Mouse (Mus musculus): Measurements from ENCODE around the gene Vac14. TPM values are rescaled to one million over a fixed set of nuclear protein-coding genes. Genes with fewer than 3 reads are reported as not detected.

Gene Vac14
- 10 to 100 TPM; 44.7 to 50.2 TPM for polyA plus RNA-seq (2017; shearing (Covaris generic))

GRCm38 (mm10) chr8:110618391-110619207 lies at the start of gene Vac14:
Gene Vac14, plus strand, starts transcription at chr8:110618585.

GRCm38 (mm10) chr8:110720685-110721598 lies 102.6 kb downstream of the Vac14 start, which contains the start of gene Mtss1l:
Gene Mtss1l, plus strand, starts transcription at chr8:110721476.

Other genes starting within 250 kb of the Vac14 start
- under 1 TPM; 0.27 to 0.55 TPM for gene Mtss1l, start 102.9 kb downstream of the Vac14 start, polyA plus RNA-seq (2017; shearing (Covaris generic))
- 1 to 10 TPM in 1 of 2 experiments, under 1 TPM in 1; 0.12 to 3.5 TPM for gene Il34, start 187.3 kb downstream of the Vac14 start, polyA plus RNA-seq (2017; shearing (Covaris generic))
- 10 to 100 TPM; 50.3 to 57.3 TPM for gene Cog4, start 228.0 kb downstream of the Vac14 start, polyA plus RNA-seq (2017; shearing (Covaris generic))
- 100 to 1,000 TPM; 162 to 164 TPM for gene Sf3b3, start 228.2 kb downstream of the Vac14 start, polyA plus RNA-seq (2017; shearing (Covaris generic))